Mouse (Mus musculus) heart, postnatal 14 days (tissue): Measurements from ENCODE around the gene Cuedc2. TPM values are rescaled to one million over a fixed set of nuclear protein-coding genes. Genes with fewer than 3 reads are reported as not detected.

Source experiments
- DNase-seq, 2 experiments: peaks; one replicate each; pipeline ENCODE4 v3.0.0; 2021 to 2022
- intact Hi-C: fragments of 180-260 bp; cut with DNase I; formaldehyde crosslinking; loops from one replicate; pipeline ENCODE4 v1.15.1; 2025
- microRNA-seq, 2 experiments: library from miRNA; unstranded; fragments of <30 nt; microRNA quantifications; one replicate each; pipeline ENCODE4 v1.2.0; 2021 to 2022
- total RNA-seq, 2 experiments: library from RNA; stranded (reverse); gene quantifications; 2 replicates each; pipeline ENCODE4 v1.2.3; 2021

Cuedc2 gene
- total RNA-seq, 2 experiments from 2014 or later = 88.0 to 89.6 TPM

- DNase-seq = peak; percentile 36 to 47
- intact Hi-C loops = no loop called here
Measured at GRCm38 (mm10) chr19:46286047-46286446, 52.5 kb downstream of the Cuedc2 start.

GRCm38 (mm10) chr19:46285631-46286030, 52.9 kb downstream of the Cuedc2 start:
- DNase-seq = no peak

GRCm38 (mm10) chr19:46284686-46285085, 53.8 kb downstream of the Cuedc2 start:
- intact Hi-C loops = no loop called here
- no peak for DNase-seq

More at GRCm38 (mm10) chr19:46285631-46286030, 52.9 kb downstream of the Cuedc2 start:
- intact Hi-C loops = no loop called here

- intact Hi-C loops = no loop called here
- no peak for DNase-seq
Measured at GRCm38 (mm10) chr19:46282081-46282849, 56.2 kb downstream of the Cuedc2 start.

Small RNA genes within 50 kb of the gene (microRNA-seq; reads per million reads assigned to microRNA genes)
- 1.1 to 3.0 reads per million in 2 experiments for gene Mir146b

Other genes with a start within 250 kb of the Cuedc2 start
- under 1 TPM in 1 of 2 experiments, not detected in 1; 0.67 TPM for gene Elovl3, start 206.8 kb downstream of the Cuedc2 start, total RNA-seq
- under 1 TPM in 1 of 2 experiments, not detected in 1; 0.79 TPM for gene Pitx3, start 190.4 kb downstream of the Cuedc2 start, total RNA-seq
- gene Gbf1, start 186.2 kb downstream of the Cuedc2 start, total RNA-seq = 10 to 100 TPM; 50.3 to 50.7 TPM
- 10 to 100 TPM; 15.5 to 16.6 TPM for gene Nfkb2, start 34.4 kb downstream of the Cuedc2 start, total RNA-seq
- 1 to 10 TPM; 1.7 to 1.9 TPM for gene Psd, start 11.5 kb downstream of the Cuedc2 start, total RNA-seq
- 1 to 10 TPM; 5.5 to 6.9 TPM for gene Fbxl15, start 10.5 kb downstream of the Cuedc2 start, total RNA-seq
- 1 to 10 TPM; 2.9 to 3.6 TPM for gene Mfsd13a, start 2.4 kb upstream of the Cuedc2 start, total RNA-seq
- under 1 TPM; 0.22 to 0.48 TPM for gene 2310034G01Rik, start 11.6 kb upstream of the Cuedc2 start, total RNA-seq
- gene Actr1a, start 57.0 kb upstream of the Cuedc2 start, total RNA-seq = 100 to 1,000 TPM; 104 to 108 TPM
- gene Sufu, start 58.2 kb upstream of the Cuedc2 start, total RNA-seq = 10 to 100 TPM; 15.1 to 15.3 TPM
- 10 to 100 TPM; 47.6 to 50.0 TPM for gene Trim8, start 163.0 kb upstream of the Cuedc2 start, total RNA-seq
- gene Arl3, start 234.5 kb upstream of the Cuedc2 start, total RNA-seq = 10 to 100 TPM; 29.7 to 30.0 TPM
- gene Sfxn2, start 234.7 kb upstream of the Cuedc2 start, total RNA-seq = 1 to 10 TPM; 4.1 to 5.3 TPM